Mouse (Mus musculus): ENCODE results near the gene Zfp710.

Gene Zfp710

GRCm38 (mm10) chr7:80057002-80057691 is 32.5 kb downstream of the Zfp710 start:
- no peak for DNase-seq (ENCODE audit: low spot score in 2 of 2)

- no peak for DNase-seq (ENCODE audit: low spot score in 2 of 2)
These were observed 33.2 kb downstream of the Zfp710 start for GRCm38 (mm10) chr7:80057781-80058180.

DNA sequence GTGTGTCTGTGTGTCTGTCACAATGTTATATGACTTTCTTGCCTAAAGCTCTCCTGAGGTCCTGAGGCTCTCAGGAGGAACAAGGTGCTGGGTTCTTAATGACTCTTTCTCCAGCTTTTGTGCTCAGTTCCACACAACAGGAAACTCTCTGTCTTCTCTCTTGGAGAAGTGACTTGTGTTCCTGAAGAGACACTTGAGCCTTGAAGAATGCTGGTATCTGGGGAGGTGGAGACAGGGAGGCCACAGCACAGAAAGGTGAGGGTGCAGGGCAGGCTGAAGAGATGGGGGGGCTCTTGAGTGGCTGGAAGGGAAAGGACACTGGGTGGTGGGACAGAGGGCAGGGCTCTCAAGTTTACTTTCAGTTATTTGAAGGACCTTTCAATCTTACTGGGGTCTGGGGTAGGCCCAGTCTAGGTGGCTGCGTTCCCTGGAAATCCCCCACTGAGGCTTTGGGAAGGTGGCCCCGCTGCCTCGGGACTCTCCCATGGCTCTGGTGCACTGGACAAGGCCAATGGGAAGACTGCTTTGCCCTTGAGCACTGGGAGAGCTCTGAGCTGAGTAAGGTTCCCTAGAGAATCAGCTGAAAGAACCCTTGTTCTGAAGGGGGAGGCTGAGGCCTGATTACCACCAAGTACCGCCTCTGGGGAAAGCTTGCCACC is 33.9 kb downstream of the Zfp710 start:
- DNase-seq (ENCODE audit: low spot score in 2 of 2): no peak

GRCm38 (mm10) chr7:80059064-80059838 is 34.6 kb downstream of the Zfp710 start:
- DNase-seq (ENCODE audit: low spot score in 2 of 2): no peak

GRCm38 (mm10) chr7:80060012-80060778 is 35.6 kb downstream of the Zfp710 start:
- DNase-seq (ENCODE audit: low spot score in 2 of 2): no peak

- DNase-seq (ENCODE audit: low spot score in 2 of 2): no peak
These were observed 37.6 kb downstream of the Zfp710 start for GRCm38 (mm10) chr7:80062083-80062826.

- no peak for DNase-seq (ENCODE audit: low spot score in 2 of 2)
These were observed 38.6 kb downstream of the Zfp710 start for GRCm38 (mm10) chr7:80063244-80063643.

GRCm38 (mm10) chr7:80063902-80064736 is 39.5 kb downstream of the Zfp710 start:
- no peak for DNase-seq (ENCODE audit: low spot score in 2 of 2)

DNA sequence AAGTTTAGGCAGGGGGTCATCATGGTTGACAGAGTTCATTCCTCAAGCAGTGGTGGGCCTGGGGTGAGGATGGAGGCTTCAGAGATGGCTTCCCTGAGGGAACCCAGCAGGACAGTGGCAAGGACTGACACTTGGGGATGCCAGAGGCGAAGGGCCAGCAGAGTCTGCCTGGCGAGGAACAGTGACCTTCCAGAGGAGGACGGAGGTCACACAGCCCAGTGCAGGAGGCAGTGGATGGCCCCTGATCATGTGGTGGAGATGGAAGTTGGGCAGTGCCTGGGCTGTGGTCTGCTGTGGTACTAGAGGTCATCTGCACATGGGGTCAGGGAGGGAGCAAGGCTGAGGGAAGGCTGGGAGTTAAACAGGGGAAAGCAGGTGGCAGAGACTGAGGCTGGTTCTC is 40.6 kb downstream of the Zfp710 start:
- DNase-seq (ENCODE audit: low spot score in 2 of 2): no peak

DNA sequence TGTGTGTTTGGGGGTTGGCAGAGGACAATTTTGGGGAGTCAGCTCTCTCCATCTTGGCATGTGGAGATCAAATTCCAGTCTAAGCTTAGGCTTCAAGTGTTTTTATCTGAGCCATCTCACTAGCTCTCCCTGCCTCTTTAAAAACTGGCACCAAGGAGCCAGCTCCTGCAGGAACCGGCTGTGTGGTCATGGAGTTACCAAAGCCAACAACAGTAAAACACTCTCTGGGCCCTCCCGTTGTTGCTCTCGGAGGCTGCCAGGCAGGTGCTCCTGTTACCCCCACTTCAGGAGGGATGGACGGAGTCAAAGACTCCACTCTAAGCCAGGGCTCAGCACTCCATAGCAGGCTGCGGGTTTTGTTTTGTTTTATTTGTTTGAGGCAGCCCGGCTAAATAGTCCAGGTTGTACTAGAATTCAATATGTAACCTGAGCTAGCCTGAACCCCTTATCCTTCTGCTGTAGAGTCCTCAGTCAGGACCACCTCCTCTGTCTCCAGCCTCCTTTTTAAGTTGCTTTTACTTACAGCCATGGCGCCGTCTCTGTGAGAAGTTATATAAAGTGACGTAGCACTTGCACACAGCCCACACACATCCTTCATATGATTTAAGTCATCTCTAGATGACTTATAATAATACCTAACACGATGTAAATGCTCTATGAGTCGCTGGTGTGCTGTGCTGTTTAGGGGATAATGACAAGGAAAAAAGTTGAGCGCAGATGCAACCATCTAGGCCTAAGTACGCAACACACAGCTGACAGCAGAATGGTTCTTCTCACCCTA is 42.3 kb downstream of the Zfp710 start:
- no peak for DNase-seq (ENCODE audit: low spot score in 2 of 2)

- no peak for DNase-seq (ENCODE audit: low spot score in 2 of 2)
These were observed 43.7 kb downstream of the Zfp710 start for GRCm38 (mm10) chr7:80068341-80068740.

- DNase-seq (ENCODE audit: low spot score in 2 of 2): no peak
These were observed 45.2 kb downstream of the Zfp710 start for GRCm38 (mm10) chr7:80069615-80070327.

GRCm38 (mm10) chr7:80071209-80071608 is 46.6 kb downstream of the Zfp710 start:
- DNase-seq (ENCODE audit: low spot score in 2 of 2): no peak

DNA sequence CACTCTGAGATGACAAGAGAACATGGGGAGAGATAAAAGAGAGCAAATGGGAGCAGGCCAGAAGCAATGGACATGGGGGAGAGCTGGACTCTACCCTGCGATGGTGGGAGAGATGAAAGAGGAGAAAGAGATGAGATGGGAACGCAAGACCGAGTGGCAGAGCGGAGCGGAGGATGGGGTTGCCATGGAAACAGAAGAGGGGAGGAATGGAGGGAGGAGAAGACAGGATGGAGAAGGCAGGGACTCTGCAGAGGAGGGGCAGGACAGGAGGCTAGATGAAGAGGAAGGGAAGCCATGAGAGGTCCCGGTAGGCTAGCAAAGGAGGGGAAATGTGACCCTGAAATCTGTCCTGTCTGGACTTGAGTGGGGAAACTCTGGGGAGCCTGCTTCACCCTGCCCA is 47.7 kb downstream of the Zfp710 start:
- DNase-seq (ENCODE audit: low spot score in 2 of 2): no peak

DNA sequence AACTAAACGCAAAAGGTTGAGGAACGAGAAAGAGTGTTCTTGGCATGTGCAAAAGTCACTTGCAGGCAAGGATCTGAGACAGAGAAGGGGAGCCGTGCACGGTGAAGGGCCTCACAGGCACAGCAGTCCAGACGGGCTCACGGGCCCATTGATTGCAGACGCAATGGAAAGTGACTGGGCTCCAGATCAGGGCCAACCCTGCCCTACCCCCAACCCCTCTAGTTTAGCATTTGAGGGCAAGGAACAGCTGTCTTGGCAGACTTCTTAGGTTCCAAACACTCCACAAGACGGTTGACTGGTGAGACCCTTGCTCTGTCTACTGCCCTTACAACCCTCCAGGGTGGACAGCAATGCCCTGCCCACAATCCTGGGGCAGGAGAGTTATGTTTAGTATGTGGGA is 48.9 kb downstream of the Zfp710 start:
- no peak for DNase-seq (ENCODE audit: low spot score in 2 of 2)

DNA sequence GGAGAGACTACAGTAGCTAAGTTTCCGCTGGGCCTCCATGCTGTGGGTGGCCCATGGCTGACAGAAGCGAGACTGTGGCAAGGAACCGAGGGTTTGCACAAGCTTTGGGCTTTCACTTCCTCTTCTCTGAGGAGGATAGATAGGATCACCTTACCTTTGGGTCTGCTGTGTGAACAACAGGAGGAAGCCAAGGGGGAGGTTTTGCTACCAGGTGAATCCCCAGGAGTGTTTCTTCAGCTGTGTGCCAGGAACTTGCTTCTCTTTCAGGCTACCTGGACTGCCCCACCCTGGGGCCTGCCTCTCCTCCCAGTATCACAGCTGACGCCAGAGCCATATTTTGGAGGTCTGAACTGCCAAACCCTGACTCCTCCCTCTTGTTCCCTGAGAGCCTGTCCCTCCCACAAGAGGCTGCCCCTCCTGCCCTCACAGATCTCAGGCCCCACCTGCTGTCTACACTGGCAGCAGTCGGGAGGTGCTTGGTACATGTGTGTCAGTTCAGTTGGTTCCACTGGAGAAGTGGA is 50.4 kb downstream of the Zfp710 start:
- DNase-seq (ENCODE audit: low spot score in 2 of 2): peak; percentile 47 to 60

DNA sequence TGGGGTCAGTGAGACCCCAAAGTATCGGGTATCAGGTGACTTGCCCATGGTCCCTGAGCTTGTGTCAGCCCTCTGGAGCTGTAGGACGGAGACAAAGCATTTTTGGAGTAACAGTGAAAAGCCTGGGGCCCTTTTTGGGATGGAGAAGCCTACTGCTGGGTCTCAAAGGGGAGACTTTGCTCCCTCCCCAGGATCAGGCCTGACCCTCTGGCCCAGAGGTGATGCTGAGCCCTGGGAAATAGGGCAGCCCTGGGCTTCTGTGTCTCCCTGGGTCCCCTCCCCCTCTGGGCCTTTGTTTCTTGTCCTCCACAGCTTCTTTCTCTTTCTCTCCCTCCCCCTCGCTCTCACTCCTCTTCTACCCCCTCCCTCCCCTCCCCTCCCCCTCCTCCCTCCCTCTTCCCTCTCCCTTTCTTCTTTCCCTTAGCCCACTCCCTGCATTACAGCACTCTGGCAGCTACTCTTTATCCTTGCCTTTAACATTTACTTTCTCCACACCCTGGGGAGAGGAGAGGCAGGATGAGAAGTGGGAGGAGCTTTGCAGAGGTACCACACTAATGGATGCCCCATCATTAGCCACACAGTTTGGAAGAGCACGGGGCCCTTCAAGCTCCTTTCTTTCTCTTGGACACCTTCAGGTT is 51.5 kb downstream of the Zfp710 start:
- no peak for DNase-seq (ENCODE audit: low spot score in 2 of 2)

Measured in spleen, postnatal 10 days (tissue).